Mouse (Mus musculus) central nervous system, embryonic 18 days (tissue): ENCODE data around the gene Morn5. TPM values are rescaled to one million over a fixed set of nuclear protein-coding genes. Genes with fewer than 3 reads are reported as not detected.

Experiments
- polyA plus RNA-seq: library from polyadenylated mRNA; depleted of rRNA; stranded (reverse); fragments of >200 nt; gene quantifications from 2 replicates; pipeline ENCODE4 v1.2.3, GENCODE M21; 2012; rRNA removed

Gene Morn5
- 2.1 and 2.9 TPM in 2 replicates for polyA plus RNA-seq

GRCm38 (mm10) chr2:36048748-36049566 is at the start of gene Morn5, which contains the start of gene Ndufa8:
TSS of gene Morn5 (plus strand) at chr2:36049458.
TSS of gene Ndufa8 (minus strand) at chr2:36049406.

GRCm38 (mm10) chr2:36104956-36105741 is 55.9 kb downstream of the Morn5 start, which contains the start of gene Lhx6:
TSS of gene Lhx6 (minus strand) at chr2:36105408.

Other genes starting within 250 kb of the Morn5 start
- gene Ttll11, start 69.5 kb upstream of the Morn5 start, polyA plus RNA-seq: 8.5 and 9.5 TPM in 2 replicates
- 156 and 163 TPM in 2 replicates for gene Ndufa8, start 52 bp upstream of the Morn5 start, polyA plus RNA-seq
- 17.0 and 28.2 TPM in 2 replicates for gene Lhx6, start 56.0 kb downstream of the Morn5 start, polyA plus RNA-seq
- 33.9 and 37.2 TPM in 2 replicates for gene Mrrf, start 86.9 kb downstream of the Morn5 start, polyA plus RNA-seq
- gene Rbm18, start 87.3 kb downstream of the Morn5 start, polyA plus RNA-seq: 71.5 and 76.6 TPM in 2 replicates
- 2.7 TPM in 2 replicates for gene Ptgs1, start 181.0 kb downstream of the Morn5 start, polyA plus RNA-seq